Mouse (Mus musculus): Measurements from ENCODE around the gene Rps12. TPM values are rescaled to one million over a fixed set of nuclear protein-coding genes. Genes with fewer than 3 reads are reported as not detected.

Rps12 gene
- 51.6 TPM for polyA plus RNA-seq (2017; shearing (Covaris generic))

GRCm38 (mm10) chr10:23787062-23787821, at the start of gene Rps12:
Rps12 (minus strand) TSS chr10:23787275.

GRCm38 (mm10) chr10:23796551-23797503, 9.8 kb upstream of the Rps12 start, which contains the start of gene Slc18b1:
Slc18b1 (plus strand) TSS chr10:23796986.

Other genes with a start within 250 kb of the Rps12 start
- not detected for gene Slc18b1, start 9.7 kb upstream of the Rps12 start, polyA plus RNA-seq (2017; shearing (Covaris generic))
- gene Vnn3, start 64.2 kb upstream of the Rps12 start, polyA plus RNA-seq (2017; shearing (Covaris generic)): 0.15 TPM
- gene Vnn1, start 107.4 kb upstream of the Rps12 start, polyA plus RNA-seq (2017; shearing (Covaris generic)): not detected
- not detected for gene Taar1, start 133.1 kb upstream of the Rps12 start, polyA plus RNA-seq (2017; shearing (Covaris generic))
- not detected for gene Taar2, start 151.3 kb upstream of the Rps12 start, polyA plus RNA-seq (2017; shearing (Covaris generic))
- not detected for gene Taar3, start 162.3 kb upstream of the Rps12 start, polyA plus RNA-seq (2017; shearing (Covaris generic))
- not detected for gene Taar4, start 173.2 kb upstream of the Rps12 start, polyA plus RNA-seq (2017; shearing (Covaris generic))
- gene Taar5, start 183.4 kb upstream of the Rps12 start, polyA plus RNA-seq (2017; shearing (Covaris generic)): not detected
- gene Taar6, start 198.4 kb upstream of the Rps12 start, polyA plus RNA-seq (2017; shearing (Covaris generic)): not detected
- gene Taar7a, start 206.2 kb upstream of the Rps12 start, polyA plus RNA-seq (2017; shearing (Covaris generic)): not detected
- gene Taar7b, start 212.7 kb upstream of the Rps12 start, polyA plus RNA-seq (2017; shearing (Covaris generic)): not detected
- gene Taar7d, start 239.9 kb upstream of the Rps12 start, polyA plus RNA-seq (2017; shearing (Covaris generic)): not detected